Mouse (Mus musculus): ENCODE data around the gene Ilk. TPM values are rescaled to one million over a fixed set of nuclear protein-coding genes. Genes with fewer than 3 reads are reported as not detected.

Gene Ilk
- polyA plus RNA-seq, 1 experiment from 2014 or later: 204 TPM

DNA sequence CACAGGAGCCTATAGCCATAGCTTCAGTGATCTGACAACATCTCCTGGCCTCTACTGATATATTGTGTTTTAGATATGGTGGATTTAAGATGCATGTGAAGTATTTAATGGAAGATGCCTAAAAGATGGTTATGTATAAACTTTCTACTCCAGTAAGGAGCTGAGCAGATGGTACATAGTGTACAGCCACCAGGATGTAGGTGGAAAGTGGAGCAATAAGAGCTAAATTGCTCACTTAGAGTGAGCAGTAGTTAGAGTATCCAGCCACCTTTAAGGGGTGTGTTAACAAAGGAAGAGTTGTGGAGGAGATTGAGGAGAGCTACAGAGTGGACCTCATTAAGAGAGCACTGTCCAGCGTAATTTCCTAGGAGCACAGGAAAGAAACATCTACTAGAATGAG is 54.8 kb downstream of the Ilk start:
- 78% methylated on average over 1 of the region's 1 CpGs for WGBS
- Histone ChIP-seq H3K36me3 (no peaks in the 10 kb centered on the region), H3K4me3 (replicated peaks) (no peak overlapping the region), H3K27me3 (replicated peaks) (no peaks in the 10 kb centered on the region), H3K9ac (replicated peaks) (no peak overlapping the region), H3K4me2 (no peak overlapping the region), H3K9me3 (replicated peaks) (no peaks in the 10 kb centered on the region), H3K27ac (replicated peaks) (no peak overlapping the region), H3K4me1 (peaks cover 11% of the 10 kb centered on the region)
- ATAC-seq (ENCODE audit: low FRiP score): no peak

Other genes starting within 250 kb of the Ilk start
- gene Smpd1, start 182.2 kb upstream of the Ilk start, polyA plus RNA-seq (2015; fragmentation: Nextera tagmentation; extraction: Ambion mirVana): 83.2 and 91.4 TPM in 2 replicates
- gene Apbb1, start 154.9 kb upstream of the Ilk start, polyA plus RNA-seq (2015; fragmentation: Nextera tagmentation; extraction: Ambion mirVana): 248 and 299 TPM in 2 replicates
- gene Hpx, start 136.5 kb upstream of the Ilk start, polyA plus RNA-seq (2015; fragmentation: Nextera tagmentation; extraction: Ambion mirVana): 0.36 and 0.59 TPM in 2 replicates
- gene Trim3, start 103.0 kb upstream of the Ilk start, polyA plus RNA-seq (2015; fragmentation: Nextera tagmentation; extraction: Ambion mirVana): 91.6 and 107 TPM in 2 replicates
- 163 and 179 TPM in 2 replicates for gene Timm10b, start 96.5 kb upstream of the Ilk start, polyA plus RNA-seq (2015; fragmentation: Nextera tagmentation; extraction: Ambion mirVana)
- 82.0 and 89.0 TPM in 2 replicates for gene Arfip2, start 96.2 kb upstream of the Ilk start, polyA plus RNA-seq (2015; fragmentation: Nextera tagmentation; extraction: Ambion mirVana)
- 16.4 and 16.6 TPM in 2 replicates for gene Gm45799, start 96.0 kb upstream of the Ilk start, polyA plus RNA-seq (2015; fragmentation: Nextera tagmentation; extraction: Ambion mirVana)
- 1.3 and 1.9 TPM in 2 replicates for gene Dnhd1, start 85.8 kb upstream of the Ilk start, polyA plus RNA-seq (2015; fragmentation: Nextera tagmentation; extraction: Ambion mirVana)
- gene Rrp8, start 793 bp downstream of the Ilk start, polyA plus RNA-seq (2015; fragmentation: Nextera tagmentation; extraction: Ambion mirVana): 27.8 and 28.8 TPM in 2 replicates
- gene Taf10, start 7.8 kb downstream of the Ilk start, polyA plus RNA-seq (2015; fragmentation: Nextera tagmentation; extraction: Ambion mirVana): 101 and 102 TPM in 2 replicates
- 41.4 and 50.2 TPM in 2 replicates for gene Tpp1, start 15.6 kb downstream of the Ilk start, polyA plus RNA-seq (2015; fragmentation: Nextera tagmentation; extraction: Ambion mirVana)
- gene Dchs1, start 51.1 kb downstream of the Ilk start, polyA plus RNA-seq (2015; fragmentation: Nextera tagmentation; extraction: Ambion mirVana): 10.0 and 10.8 TPM in 2 replicates
- 189 and 232 TPM in 2 replicates for gene Mrpl17, start 74.5 kb downstream of the Ilk start, polyA plus RNA-seq (2015; fragmentation: Nextera tagmentation; extraction: Ambion mirVana)
- 0.54 TPM in 1 of 2 replicates, not detected in the other for gene Gm4070, start 217.4 kb downstream of the Ilk start, polyA plus RNA-seq (2015; fragmentation: Nextera tagmentation; extraction: Ambion mirVana)

Measured in neural tube, embryonic 15.5 days (tissue).